ENCODE assay signal across 29 mouse cellular contexts in genomic region chr10:75844800-75845199, GRCm38 (mm10). TPM values are rescaled to one million over a fixed set of nuclear protein-coding genes. Genes with fewer than 3 reads are reported as not detected.
DNase-seq lines count a peak whose midpoint lies in the region; ATAC-seq and TF ChIP-seq lines count a peak whose summit lies in the region.
"Had no signal": no experiment of that assay in that cellular context is flagged by ENCODE, and none has a peak within 500 bp of the region (broad histone marks: within the 10 kb centered on the region; RNA-seq: fewer than 3 reads in every experiment).

No protein-coding gene starts in this region.

- ATAC-seq in liver, embryonic 14.5 days (ENCODE audit: insufficient read depth), result no peak
- ATAC-seq in forebrain, postnatal 0 days, result no peak

- peak; percentile 69; the same call in 1 of the 2 replicates for TF ChIP-seq EP300 in heart, adult 2 months (IDR thresholded peaks at IDR 0.05; ENCODE audit: insufficient read depth, low read depth, low read length)
- no peak for TF ChIP-seq EP300 in liver, embryonic 14.5 days (IDR thresholded peaks at IDR 0.05; ENCODE audit: low read depth)

- no peak for TF ChIP-seq POLR2A in heart, adult 2 months (IDR thresholded peaks at IDR 0.05; ENCODE audit: insufficient read depth, low read depth, low read length)
- TF ChIP-seq POLR2A in bone marrow, adult 2 months (IDR thresholded peaks at IDR 0.05; ENCODE audit: borderline replicate concordance, control insufficient read depth, low read depth, low read length), result no peak

- no peaks in the 10 kb centered on the region for H3K9me3 ChIP-seq in liver, embryonic 14.5 days (ENCODE audit: control insufficient read depth, low read length)
- no peaks in the 10 kb centered on the region for H3K9me3 ChIP-seq in forebrain, postnatal 0 days (ENCODE audit: low read length)
- H3K9me3 ChIP-seq: embryonic facial prominence, embryonic 15.5 days; G1E; heart, embryonic 10.5 days; megakaryocyte, embryonic 14.5 days; neural tube, embryonic 13.5 days had no signal

- H3K36me3 ChIP-seq in heart, adult 2 months (ENCODE audit: control insufficient read depth, insufficient read depth, low read length), result no peaks in the 10 kb centered on the region
- no peaks in the 10 kb centered on the region for H3K36me3 ChIP-seq in liver, embryonic 14.5 days (replicated peaks; ENCODE audit: control insufficient read depth, insufficient read depth, low read depth)
- H3K36me3 ChIP-seq in forebrain, postnatal 0 days (ENCODE audit: insufficient read depth), result no peaks in the 10 kb centered on the region
- H3K36me3 ChIP-seq: embryonic facial prominence, embryonic 15.5 days; G1E; heart, embryonic 10.5 days; neural tube, embryonic 13.5 days had no signal

- WGBS in heart, adult 2 months, result 11% methylated on average over 1 of the region's 1 CpGs
- 79% methylated on average over 1 of the region's 1 CpGs for WGBS in bone marrow, adult 2 months
- 64% methylated on average over 1 of the region's 1 CpGs for WGBS in liver, embryonic 14.5 days (ENCODE audit: insufficient replicate concordance)
- 28% methylated on average over 1 of the region's 1 CpGs for WGBS in forebrain, postnatal 0 days

- no peaks in the 10 kb centered on the region for H3K79me2 ChIP-seq in heart, adult 2 months (replicated peaks; ENCODE audit: control insufficient read depth, insufficient read depth, low read length)

- intact Hi-C loops in heart, adult 2 months (cut with DNase I), result no loop called here
- intact Hi-C loops in heart, postnatal 36 days (cut with DNase I), result no loop called here

- no peak overlapping the region for H3K4me3 ChIP-seq in heart, adult 2 months
- no peak overlapping the region for H3K4me3 ChIP-seq in bone marrow, adult 2 months (replicated peaks; ENCODE audit: control insufficient read depth, low read depth, low read length)
- no peak overlapping the region for H3K4me3 ChIP-seq in liver, embryonic 14.5 days (ENCODE audit: insufficient read depth in 1 of 2, low read depth in 2 of 2, low read length in 2 of 2)
- no peak overlapping the region for H3K4me3 ChIP-seq in forebrain, postnatal 0 days (ENCODE audit: low read depth, low read length)
- H3K4me3 ChIP-seq: embryonic facial prominence, embryonic 15.5 days; heart, embryonic 10.5 days; left cerebral cortex, adult 2 months; megakaryocyte, embryonic 14.5 days; neural tube, embryonic 13.5 days had no signal

- peak overlapping the region; percentile 60 for H3K4me2 ChIP-seq in liver, embryonic 14.5 days (ENCODE audit: low read depth)
- H3K4me2 ChIP-seq in forebrain, postnatal 0 days (ENCODE audit: low read depth), result no peak overlapping the region
- H3K4me2 ChIP-seq: embryonic facial prominence, embryonic 15.5 days; hindbrain, embryonic 14.5 days; neural tube, embryonic 13.5 days had no signal

- H3K27ac ChIP-seq in heart, adult 2 months, result peak overlapping the region; percentile 79
- H3K27ac ChIP-seq in bone marrow, adult 2 months (ENCODE audit: control insufficient read depth, insufficient read depth, low read depth, low read length, poor library complexity), result peak overlapping the region; percentile 74; the same call in 1 of the 2 replicates
- H3K27ac ChIP-seq in liver, embryonic 14.5 days, result peak overlapping the region; percentile 65
- no peak overlapping the region for H3K27ac ChIP-seq in forebrain, postnatal 0 days (ENCODE audit: low read depth, low read length)
- H3K27ac ChIP-seq: embryonic facial prominence, embryonic 15.5 days; heart, embryonic 10.5 days; hindbrain, embryonic 14.5 days; left cerebral cortex, adult 2 months; neural tube, embryonic 13.5 days had no signal

- no peaks in the 10 kb centered on the region for H3K27me3 ChIP-seq in heart, adult 2 months (ENCODE audit: control insufficient read depth, insufficient read depth, low read length)
- H3K27me3 ChIP-seq in liver, embryonic 14.5 days (ENCODE audit: control insufficient read depth, insufficient read depth, low read length), result no peaks in the 10 kb centered on the region
- H3K27me3 ChIP-seq in forebrain, postnatal 0 days (ENCODE audit: insufficient read depth, low read length), result no peaks in the 10 kb centered on the region
- H3K27me3 ChIP-seq: embryonic facial prominence, embryonic 15.5 days; neural tube, embryonic 13.5 days had no signal

- TF ChIP-seq CTCF in heart, adult 2 months (IDR thresholded peaks at IDR 0.05), result peak; percentile 49
- no peak for TF ChIP-seq CTCF in bone marrow, adult 2 months (IDR thresholded peaks at IDR 0.05; ENCODE audit: control insufficient read depth, insufficient read depth, low read length)
- TF ChIP-seq CTCF in liver, embryonic 14.5 days (IDR thresholded peaks at IDR 0.05; ENCODE audit: low read depth), result no peak
- no peak for TF ChIP-seq CTCF in forebrain, postnatal 0 days (IDR thresholded peaks at IDR 0.05; ENCODE audit: low read depth)

- no peak overlapping the region for H3K9ac ChIP-seq in heart, adult 2 months (ENCODE audit: low read depth, low read length)
- H3K9ac ChIP-seq in liver, embryonic 14.5 days (replicated peaks), result peak overlapping the region; percentile 48
- H3K9ac ChIP-seq in forebrain, postnatal 0 days, result no peak overlapping the region
- H3K9ac ChIP-seq: embryonic facial prominence, embryonic 15.5 days; hindbrain, embryonic 14.5 days; neural tube, embryonic 13.5 days had no signal

- DNase-seq in heart, adult 2 months, result no peak
- DNase-seq in heart, postnatal 36 days, result no peak
- DNase-seq in kidney, postnatal 36 days, result peak; percentile 28 to 44
- DNase-seq in kidney, postnatal 14 days, result no peak
- no peak for DNase-seq in liver, embryonic 14.5 days (ENCODE audit: low read depth in 3 of 3, low spot score in 3 of 3)
- DNase-seq in T-cell, adult 2 months (ENCODE audit: low spot score), result no peak
- DNase-seq in forebrain, postnatal 0 days, result no peak
- DNase-seq: adrenal gland, postnatal 25 days; cerebellum, adult 18-20 months; cerebellum, postnatal 36 days; gastrocnemius, postnatal 10 days; heart, postnatal 10 days; layer of hippocampus, adult 9-11 months; left cerebral cortex, postnatal 4 days; lung, adult 18-20 months; right cerebral cortex, adult 18-20 months; thymus, postnatal 36 days had no signal

- H3K4me1 ChIP-seq in heart, adult 2 months (ENCODE audit: control insufficient read depth, insufficient read depth, low read length), result peaks cover 7% of the 10 kb centered on the region
- H3K4me1 ChIP-seq in bone marrow, adult 2 months (ENCODE audit: control insufficient read depth, insufficient read depth, low read length), result no peaks in the 10 kb centered on the region; the same call in 1 of the 2 replicates
- peaks cover 24 to 25% of the 10 kb centered on the region in 2 experiments for H3K4me1 ChIP-seq in liver, embryonic 14.5 days (replicated peaks; ENCODE audit: control insufficient read depth in 2 of 2, insufficient read depth in 2 of 2, low read length in 1 of 2)
- peaks cover 4% of the 10 kb centered on the region; the same call in 1 of the 2 replicates for H3K4me1 ChIP-seq in forebrain, postnatal 0 days (ENCODE audit: insufficient read depth)
- H3K4me1 ChIP-seq: embryonic facial prominence, embryonic 15.5 days; heart, embryonic 10.5 days had no signal

RNA-seq across cellular contexts. Expression of gene Gstt2, which starts 7.6 kb away (rescaled TPM):
- 10 to 100 TPM in 1 of 2 experiments, 1 to 10 TPM in 1; 8.0 to 12.8 TPM for total RNA-seq in heart, adult 2 months (2021)
- polyA plus RNA-seq in heart, adult 2 months (2012; rRNA removed), result 53.4 and 69.1 TPM in 2 replicates
- 10 to 100 TPM; 13.2 to 13.5 TPM for total RNA-seq in heart, postnatal 36 days (2021)
- 18.1 and 28.1 TPM in 2 replicates for polyA plus RNA-seq in bone marrow, adult 2 months (2011; ENCODE audit: insufficient read depth, insufficient read length, low replicate concordance, missing spikeins)
- polyA plus RNA-seq in liver, embryonic 14.5 days (2012; rRNA removed), result 33.8 and 36.4 TPM in 2 replicates
- polyA plus RNA-seq in liver, embryonic 14.5 days (2014; fragmentation: Nextera tagmentation; extraction: Ambion mirVana), result 42.7 and 43.7 TPM in 2 replicates
- 4.5 and 5.1 TPM in 2 replicates for total RNA-seq in forebrain, postnatal 0 days (2014; rRNA removed)
- polyA plus RNA-seq in forebrain, postnatal 0 days (2015; fragmentation: Nextera tagmentation; extraction: Ambion mirVana), result 7.4 and 7.8 TPM in 2 replicates

RNA-seq across cellular contexts. Expression of gene Mif, which starts 15.2 kb away (rescaled TPM):
- total RNA-seq in heart, adult 2 months (2021), result 100 to 1,000 TPM; 200 to 220 TPM
- polyA plus RNA-seq in heart, adult 2 months (2012; rRNA removed), result 375 and 556 TPM in 2 replicates
- 100 to 1,000 TPM; 196 to 202 TPM for total RNA-seq in heart, postnatal 36 days (2021)
- 205 and 344 TPM in 2 replicates for polyA plus RNA-seq in bone marrow, adult 2 months (2011; ENCODE audit: insufficient read depth, insufficient read length, low replicate concordance, missing spikeins)
- polyA plus RNA-seq in liver, embryonic 14.5 days (2012; rRNA removed), result 846 and 879 TPM in 2 replicates
- 746 and 755 TPM in 2 replicates for polyA plus RNA-seq in liver, embryonic 14.5 days (2014; fragmentation: Nextera tagmentation; extraction: Ambion mirVana)
- 598 and 704 TPM in 2 replicates for total RNA-seq in forebrain, postnatal 0 days (2014; rRNA removed)
- polyA plus RNA-seq in forebrain, postnatal 0 days (2015; fragmentation: Nextera tagmentation; extraction: Ambion mirVana), result 2,127 and 2,602 TPM in 2 replicates

RNA-seq across cellular contexts. Expression of gene Gstt4, which starts 22.5 kb away (rescaled TPM):
- total RNA-seq in heart, adult 2 months (2021), result not detected
- polyA plus RNA-seq in heart, adult 2 months (2012; rRNA removed), result 0.29 and 0.44 TPM in 2 replicates
- total RNA-seq in heart, postnatal 36 days (2021), result not detected
- polyA plus RNA-seq in bone marrow, adult 2 months (2011; ENCODE audit: insufficient read depth, insufficient read length, low replicate concordance, missing spikeins), result not detected in 2 replicates
- polyA plus RNA-seq in liver, embryonic 14.5 days (2012; rRNA removed), result not detected in 2 replicates
- polyA plus RNA-seq in liver, embryonic 14.5 days (2014; fragmentation: Nextera tagmentation; extraction: Ambion mirVana), result 0.10 TPM in 1 of 2 replicates, not detected in the other
- not detected in 2 replicates for total RNA-seq in forebrain, postnatal 0 days (2014; rRNA removed)
- polyA plus RNA-seq in forebrain, postnatal 0 days (2015; fragmentation: Nextera tagmentation; extraction: Ambion mirVana), result not detected in 2 replicates
- total RNA-seq: adrenal gland, postnatal 25 days; G1E; gastrocnemius, postnatal 10 days; heart, postnatal 10 days; left cerebral cortex, adult 2 months; left cerebral cortex, postnatal 4 days had no signal
- polyA plus RNA-seq: embryonic facial prominence, embryonic 15.5 days; forebrain, embryonic 11.5 days; frontal cortex, adult 2 months; G1E; heart, embryonic 10.5 days; hindbrain, embryonic 14.5 days; intestine, embryonic 14.5 days; neural tube, embryonic 13.5 days; small intestine, adult 2 months had no signal

RNA-seq across cellular contexts. Expression of gene Gstt1, which starts 46.4 kb away (rescaled TPM):
- total RNA-seq in heart, adult 2 months (2021), result 10 to 100 TPM; 15.8 to 16.8 TPM
- polyA plus RNA-seq in heart, adult 2 months (2012; rRNA removed), result 52.1 and 58.5 TPM in 2 replicates
- total RNA-seq in heart, postnatal 36 days (2021), result 10 to 100 TPM; 14.5 to 20.3 TPM
- polyA plus RNA-seq in bone marrow, adult 2 months (2011; ENCODE audit: insufficient read depth, insufficient read length, low replicate concordance, missing spikeins), result 19.9 and 22.5 TPM in 2 replicates
- 71.5 and 90.6 TPM in 2 replicates for polyA plus RNA-seq in liver, embryonic 14.5 days (2012; rRNA removed)
- 68.8 and 75.7 TPM in 2 replicates for polyA plus RNA-seq in liver, embryonic 14.5 days (2014; fragmentation: Nextera tagmentation; extraction: Ambion mirVana)
- 19.2 and 22.8 TPM in 2 replicates for total RNA-seq in forebrain, postnatal 0 days (2014; rRNA removed)
- polyA plus RNA-seq in forebrain, postnatal 0 days (2015; fragmentation: Nextera tagmentation; extraction: Ambion mirVana), result 18.6 and 21.3 TPM in 2 replicates

RNA-seq across cellular contexts. Expression of gene Derl3, which starts 48.4 kb away (rescaled TPM):
- total RNA-seq in heart, adult 2 months (2021), result under 1 TPM; 0.50 to 0.65 TPM
- 1.0 and 1.3 TPM in 2 replicates for polyA plus RNA-seq in heart, adult 2 months (2012; rRNA removed)
- total RNA-seq in heart, postnatal 36 days (2021), result under 1 TPM; 0.61 to 0.68 TPM
- 1.2 and 2.5 TPM in 2 replicates for polyA plus RNA-seq in bone marrow, adult 2 months (2011; ENCODE audit: insufficient read depth, insufficient read length, low replicate concordance, missing spikeins)
- polyA plus RNA-seq in liver, embryonic 14.5 days (2012; rRNA removed), result 0.23 and 0.47 TPM in 2 replicates
- polyA plus RNA-seq in liver, embryonic 14.5 days (2014; fragmentation: Nextera tagmentation; extraction: Ambion mirVana), result 0.18 TPM in 1 of 2 replicates, not detected in the other
- total RNA-seq in forebrain, postnatal 0 days (2014; rRNA removed), result 2.1 and 4.7 TPM in 2 replicates
- 1.4 and 1.7 TPM in 2 replicates for polyA plus RNA-seq in forebrain, postnatal 0 days (2015; fragmentation: Nextera tagmentation; extraction: Ambion mirVana)
- polyA plus RNA-seq: G1E had no signal

Comparison
In these comparisons a context has a peak if more than half of its experiments do, and no peak if none do; other contexts are left out.
1. DNase-seq: peak in kidney, postnatal 36 days (2 of 2); none in heart, adult 2 months (0 of 2), heart, postnatal 36 days (0 of 2), kidney, postnatal 14 days (single experiment), liver, embryonic 14.5 days (0 of 3), T-cell, adult 2 months (single experiment) and forebrain, postnatal 0 days (single experiment).